Comparison of ENCODE assay signal across 19 mouse cellular contexts in genomic region chr6:115315770-115316169, GRCm38 (mm10). TPM values are rescaled to one million over a fixed set of nuclear protein-coding genes. Genes with fewer than 3 reads are reported as not detected.
A peak's percentile ranks its signal among the peaks of the same experiment; 100 is the strongest.
DNase-seq lines count a peak whose midpoint lies in the region; ATAC-seq and TF ChIP-seq lines count a peak whose summit lies in the region.
"Had no signal": no experiment of that assay in that cellular context is flagged by ENCODE, and none has a peak within 500 bp of the region (broad histone marks: within the 10 kb centered on the region; RNA-seq: fewer than 3 reads in every experiment).

No protein-coding gene starts in this region.

- 75% methylated on average over 4 of the region's 4 CpGs for WGBS in intestine, embryonic 14.5 days
- 92% methylated on average over 4 of the region's 4 CpGs for WGBS in embryonic facial prominence, embryonic 10.5 days
- whole genome bisulfite sequencing in heart, embryonic 10.5 days, result 85% methylated on average over 4 of the region's 4 CpGs

- no peak for TF ChIP-seq EP300 in MEL (IDR thresholded peaks at IDR 0.05; ENCODE audit: low read depth in 1 of 2, low read length in 2 of 2)

- TF ChIP-seq POLR2A in MEL (IDR thresholded peaks at IDR 0.05; ENCODE audit: control insufficient read depth in 1 of 2, insufficient read depth in 1 of 2, low read depth in 1 of 2, low read length in 2 of 2, poor library complexity in 1 of 2) (no peak), myocyte (IDR thresholded peaks at IDR 0.05; ENCODE audit: insufficient read length, low read depth) (no peak)

- TF ChIP-seq CTCF in MEL (IDR thresholded peaks at IDR 0.05 in 2 of 3, conservative IDR thresholded peaks at IDR 0.05 in 1 of 3; ENCODE audit: control insufficient read depth in 1 of 3, insufficient read depth in 1 of 3, low read depth in 2 of 3, low read length in 3 of 3, poor library complexity in 1 of 3, severe bottlenecking in 1 of 3), result no peak

- no peaks in the 10 kb centered on the region; a peak in 1 of 4 replicates for H3K4me1 ChIP-seq in MEL (ENCODE audit: control insufficient read depth in 1 of 2, insufficient read depth in 2 of 2, low read length in 2 of 2)
- H3K4me1 ChIP-seq in intestine, embryonic 14.5 days (replicated peaks; ENCODE audit: control insufficient read depth, insufficient read depth, low read length), result no peaks in the 10 kb centered on the region
- no peaks in the 10 kb centered on the region for H3K4me1 ChIP-seq in embryonic facial prominence, embryonic 10.5 days
- H3K4me1 ChIP-seq in heart, embryonic 10.5 days, result peaks cover 5% of the 10 kb centered on the region; the same call in 1 of the 2 replicates
- H3K4me1 ChIP-seq: forebrain, embryonic 15.5 days; hindbrain, embryonic 12.5 days; limb, embryonic 13.5 days; liver, embryonic 15.5 days had no signal

- no peak overlapping the region for H3ac ChIP-seq in myocyte (ENCODE audit: control insufficient read depth, insufficient read length)

- peak; percentile 85 for DNase-seq in 416B (ENCODE audit: low read depth)
- peak; percentile 43 for DNase-seq in MEL (ENCODE audit: low read depth, low spot score)
- peak; percentile 49 for DNase-seq in intestine, embryonic 14.5 days (ENCODE audit: low spot score)
- no peak for DNase-seq in embryonic facial prominence, embryonic 10.5 days (ENCODE audit: low spot score)
- no peak for DNase-seq in heart, embryonic 10.5 days (ENCODE audit: low spot score)
- DNase-seq in gastrocnemius, adult 18-20 months (ENCODE audit: low spot score), result no peak
- DNase-seq: adrenal gland, postnatal 36 days; cerebellum, postnatal 10 days; gastrocnemius, adult 2 months; heart, postnatal 10 days; kidney, adult 11 months; kidney, postnatal 10 days; layer of hippocampus, adult 9-11 months; midbrain, embryonic 14.5 days had no signal

- H3K36me3 ChIP-seq in MEL (ENCODE audit: control insufficient read depth in 1 of 2, insufficient read depth in 2 of 2, low read length in 2 of 2) (peaks cover 0 to 9% of the 10 kb centered on the region in 2 experiments; a peak in 2 of 4 replicates), myocyte (ENCODE audit: control insufficient read depth, insufficient read depth) (no peaks in the 10 kb centered on the region)
- H3K36me3 ChIP-seq in intestine, embryonic 14.5 days (ENCODE audit: control insufficient read depth, insufficient read depth, low read length), result no peaks in the 10 kb centered on the region
- no peaks in the 10 kb centered on the region for H3K36me3 ChIP-seq in embryonic facial prominence, embryonic 10.5 days (replicated peaks)
- H3K36me3 ChIP-seq in heart, embryonic 10.5 days, result no peaks in the 10 kb centered on the region
- H3K36me3 ChIP-seq: forebrain, embryonic 15.5 days; hindbrain, embryonic 12.5 days; limb, embryonic 13.5 days; liver, embryonic 15.5 days had no signal

- peak overlapping the region; percentile 9; the same call in 1 of the 2 replicates for H3K27ac ChIP-seq in MEL (ENCODE audit: control insufficient read depth, low read depth, low read length)
- H3K27ac ChIP-seq in intestine, embryonic 14.5 days (ENCODE audit: low read depth), result no peak overlapping the region
- H3K27ac ChIP-seq in embryonic facial prominence, embryonic 10.5 days (replicated peaks), result no peak overlapping the region
- no peak overlapping the region for H3K27ac ChIP-seq in heart, embryonic 10.5 days
- H3K27ac ChIP-seq: forebrain, embryonic 15.5 days; gastrocnemius, adult 2 months; hindbrain, embryonic 12.5 days; limb, embryonic 13.5 days; liver, embryonic 15.5 days had no signal

- H3K27me3 ChIP-seq in MEL (ENCODE audit: control insufficient read depth in 1 of 2, insufficient read depth in 2 of 2, low read length in 2 of 2) (no peaks in the 10 kb centered on the region), myocyte (ENCODE audit: control insufficient read depth, insufficient read depth, insufficient read length) (no peaks in the 10 kb centered on the region)
- H3K27me3 ChIP-seq in intestine, embryonic 14.5 days (replicated peaks; ENCODE audit: control insufficient read depth, insufficient read depth, low read length), result no peaks in the 10 kb centered on the region
- no peaks in the 10 kb centered on the region for H3K27me3 ChIP-seq in embryonic facial prominence, embryonic 10.5 days (replicated peaks; ENCODE audit: low read depth, poor library complexity, severe bottlenecking)
- H3K27me3 ChIP-seq in heart, embryonic 10.5 days (ENCODE audit: insufficient read depth, poor library complexity, severe bottlenecking), result no peaks in the 10 kb centered on the region
- H3K27me3 ChIP-seq: forebrain, embryonic 15.5 days; hindbrain, embryonic 12.5 days; liver, embryonic 15.5 days had no signal

- no peak for TF ChIP-seq RAD21 in MEL (IDR thresholded peaks at IDR 0.05; ENCODE audit: low read depth, low read length)

- peak; percentile 77 for ATAC-seq in intestine, embryonic 14.5 days (replicated peaks; ENCODE audit: low FRiP score, low TSS enrichment, low read depth)
- ATAC-seq: forebrain, embryonic 15.5 days had no signal

- H3K79me2 ChIP-seq in MEL (ENCODE audit: control insufficient read depth, insufficient read depth, low read length, poor library complexity) (no peaks in the 10 kb centered on the region), myocyte (ENCODE audit: control insufficient read depth, insufficient read depth) (no peaks in the 10 kb centered on the region)

- H3K4me3 ChIP-seq in MEL (ENCODE audit: control insufficient read depth in 1 of 2, insufficient read depth in 1 of 2, low read depth in 2 of 2, low read length in 2 of 2), result no peak overlapping the region
- no peak overlapping the region for H3K4me3 ChIP-seq in intestine, embryonic 14.5 days (ENCODE audit: low read depth, low read length)
- no peak overlapping the region for H3K4me3 ChIP-seq in myocyte
- no peak overlapping the region for H3K4me3 ChIP-seq in embryonic facial prominence, embryonic 10.5 days
- no peak overlapping the region for H3K4me3 ChIP-seq in heart, embryonic 10.5 days
- H3K4me3 ChIP-seq: forebrain, embryonic 15.5 days; gastrocnemius, adult 2 months; hindbrain, embryonic 12.5 days; limb, embryonic 13.5 days; liver, embryonic 15.5 days had no signal

- H3K9ac ChIP-seq in MEL (ENCODE audit: control insufficient read depth, low read depth, low read length, poor library complexity, severe bottlenecking), result no peak overlapping the region
- no peak overlapping the region for H3K9ac ChIP-seq in intestine, embryonic 14.5 days (ENCODE audit: low read length)
- H3K9ac ChIP-seq: forebrain, embryonic 15.5 days; hindbrain, embryonic 12.5 days; limb, embryonic 13.5 days; liver, embryonic 15.5 days had no signal

- H3K4me2 ChIP-seq in intestine, embryonic 14.5 days (ENCODE audit: low read length), result no peak overlapping the region
- peak overlapping the region; percentile 72 for H3K4me2 ChIP-seq in myocyte (ENCODE audit: low read depth)
- H3K4me2 ChIP-seq: forebrain, embryonic 15.5 days; hindbrain, embryonic 12.5 days; limb, embryonic 13.5 days; liver, embryonic 15.5 days had no signal

- H3K9me3 ChIP-seq in MEL (replicated peaks; ENCODE audit: insufficient read depth, low read length), result no peaks in the 10 kb centered on the region
- no peaks in the 10 kb centered on the region for H3K9me3 ChIP-seq in intestine, embryonic 14.5 days (ENCODE audit: control insufficient read depth, low read length)
- no peaks in the 10 kb centered on the region for H3K9me3 ChIP-seq in embryonic facial prominence, embryonic 10.5 days
- no peaks in the 10 kb centered on the region for H3K9me3 ChIP-seq in heart, embryonic 10.5 days
- H3K9me3 ChIP-seq: forebrain, embryonic 15.5 days; hindbrain, embryonic 12.5 days; limb, embryonic 13.5 days; liver, embryonic 15.5 days had no signal

TF ChIP-seq in MEL, 35 proteins besides CTCF, POLR2A, EP300 and RAD21:
- TF ChIP-seq ZC3H11A (IDR thresholded peaks at IDR 0.05; ENCODE audit: low read depth, low read length) (no peak), MYB (IDR thresholded peaks at IDR 0.05; ENCODE audit: low read depth, low read length) (no peak), USF1 (IDR thresholded peaks at IDR 0.05; ENCODE audit: low read depth, low read length) (no peak), TBP (IDR thresholded peaks at IDR 0.05; ENCODE audit: low read depth, low read length) (no peak), POLR2AphosphoS5 (IDR thresholded peaks at IDR 0.05; ENCODE audit: borderline replicate concordance, low read depth, low read length) (no peak), MAZ (IDR thresholded peaks at IDR 0.05; ENCODE audit: low read depth, low read length) (no peak)
TF ChIP-seq in MEL: peak in this region for 0.

TF ChIP-seq in myocyte, 11 proteins besides CTCF, POLR2A, EP300 and RAD21:
- TF ChIP-seq CEBPB (IDR thresholded peaks at IDR 0.05; ENCODE audit: insufficient read depth, poor library complexity, severe bottlenecking) (peak; percentile 93), E2F4 (IDR thresholded peaks at IDR 0.05; ENCODE audit: insufficient read depth) (no peak), MYOD1 (IDR thresholded peaks at IDR 0.05; ENCODE audit: control insufficient read depth in 1 of 3, insufficient read length in 2 of 3, low read depth in 2 of 3) (peak in 1 of 3 experiments; percentile 9)

RNA-seq across cellular contexts. Expression of gene Pparg, which starts 45.0 kb away (rescaled TPM):
- 0.08 TPM in 1 of 2 replicates, not detected in the other for total RNA-seq in MEL (2012; rRNA removed)
- polyA plus RNA-seq in MEL (2012; ENCODE audit: insufficient read depth in 1 of 2, insufficient read length in 2 of 2, low read depth in 1 of 2, low replicate concordance in 2 of 2, missing spikeins in 1 of 2) (under 1 TPM in 1 of 2 experiments, not detected in 1; 0.15 TPM), myocyte (2012; fragmentation: generic; extraction: Trizol) (2.2 TPM)
- 11.6 and 13.6 TPM in 2 replicates for polyA plus RNA-seq in intestine, embryonic 14.5 days (2014; fragmentation: Nextera tagmentation; extraction: Ambion mirVana)
- 0.16 and 0.30 TPM in 2 replicates for polyA plus RNA-seq in embryonic facial prominence, embryonic 10.5 days (2016; fragmentation: Nextera tagmentation; extraction: Ambion mirVana)
- 0.88 and 1.3 TPM in 2 replicates for polyA plus RNA-seq in heart, embryonic 10.5 days (2016; fragmentation: Nextera tagmentation; extraction: Ambion mirVana)
- 1 to 10 TPM; 3.5 to 4.7 TPM for total RNA-seq in gastrocnemius, adult 18-20 months (2021)
- polyA plus RNA-seq: forebrain, embryonic 15.5 days had no signal

Comparison
In these comparisons a context has a peak if more than half of its experiments do, and no peak if none do; other contexts are left out.
1. DNase-seq: peak in 416B (single experiment), MEL (single experiment) and intestine, embryonic 14.5 days (single experiment); none in embryonic facial prominence, embryonic 10.5 days (single experiment), heart, embryonic 10.5 days (single experiment) and gastrocnemius, adult 18-20 months (single experiment).